Mouse (Mus musculus): ENCODE results near the gene Ccdc134.
A peak's percentile ranks its signal among the peaks of the same experiment; 100 is the strongest.

The Ccdc134 gene

GRCm38 (mm10) chr15:82148510-82148911 is 20.8 kb downstream of the Ccdc134 start:
- no peak for DNase-seq (ENCODE audit: low spot score in 2 of 2)

- DNase-seq (ENCODE audit: low spot score in 2 of 2): no peak
These were observed 22.3 kb downstream of the Ccdc134 start for GRCm38 (mm10) chr15:82150042-82150441.

GRCm38 (mm10) chr15:82151176-82151575 is 23.5 kb downstream of the Ccdc134 start:
- DNase-seq (ENCODE audit: low spot score in 2 of 2): no peak

GRCm38 (mm10) chr15:82152022-82152421 is 24.3 kb downstream of the Ccdc134 start:
- DNase-seq (ENCODE audit: low spot score in 2 of 2): no peak

- no peak for DNase-seq (ENCODE audit: low spot score in 2 of 2)
These were observed 24.7 kb downstream of the Ccdc134 start for GRCm38 (mm10) chr15:82152435-82152834.

GRCm38 (mm10) chr15:82156298-82156697 is 28.6 kb downstream of the Ccdc134 start:
- no peak for DNase-seq (ENCODE audit: low spot score in 2 of 2)

GRCm38 (mm10) chr15:82156902-82157301 is 29.2 kb downstream of the Ccdc134 start:
- no peak for DNase-seq (ENCODE audit: low spot score in 2 of 2)

GRCm38 (mm10) chr15:82158243-82159035 is 30.7 kb downstream of the Ccdc134 start:
- peak in 1 of 2 experiments; percentile 67 for DNase-seq (ENCODE audit: low spot score in 2 of 2)

- no peak for DNase-seq (ENCODE audit: low spot score in 2 of 2)
These were observed 31.7 kb downstream of the Ccdc134 start for GRCm38 (mm10) chr15:82159471-82159870.

GRCm38 (mm10) chr15:82160731-82161640 is 33.3 kb downstream of the Ccdc134 start:
- DNase-seq (ENCODE audit: low spot score in 2 of 2): no peak

- no peak for DNase-seq (ENCODE audit: low spot score in 2 of 2)
These were observed 34.4 kb downstream of the Ccdc134 start for GRCm38 (mm10) chr15:82161965-82162600.

- no peak for DNase-seq (ENCODE audit: low spot score in 2 of 2)
These were observed 35.8 kb downstream of the Ccdc134 start for GRCm38 (mm10) chr15:82163356-82164060.

- no peak for DNase-seq (ENCODE audit: low spot score in 2 of 2)
These were observed 36.3 kb downstream of the Ccdc134 start for GRCm38 (mm10) chr15:82164061-82164399.

- DNase-seq (ENCODE audit: low spot score in 2 of 2): no peak
These were observed 36.8 kb downstream of the Ccdc134 start for GRCm38 (mm10) chr15:82164496-82164895.

- peak; percentile 81 to 84 for DNase-seq (ENCODE audit: low spot score in 2 of 2)
These were observed 37.9 kb downstream of the Ccdc134 start for GRCm38 (mm10) chr15:82165332-82166239.

- DNase-seq (ENCODE audit: low spot score in 2 of 2): peak in 1 of 2 experiments; percentile 32
These were observed 38.7 kb downstream of the Ccdc134 start for GRCm38 (mm10) chr15:82166240-82167100.

GRCm38 (mm10) chr15:82167201-82168168 is 39.8 kb downstream of the Ccdc134 start:
- no peak for DNase-seq (ENCODE audit: low spot score in 2 of 2)

GRCm38 (mm10) chr15:82169671-82170070 is 41.9 kb downstream of the Ccdc134 start:
- DNase-seq (ENCODE audit: low spot score in 2 of 2): no peak

Data from urinary bladder, postnatal 36 days (tissue).